In genomic region chr10:110879426-110880066, GRCm38 (mm10) we compare ENCODE assay signal across 10 mouse cellular contexts. TPM values are rescaled to one million over a fixed set of nuclear protein-coding genes. Genes with fewer than 3 reads are reported as not detected.
A peak's percentile ranks its signal among the peaks of the same experiment; 100 is the strongest.
DNase-seq lines count a peak whose midpoint lies in the region; ATAC-seq and TF ChIP-seq lines count a peak whose summit lies in the region.
"Had no signal": no experiment of that assay in that cellular context is flagged by ENCODE, and none has a peak within 500 bp of the region (broad histone marks: within the 10 kb centered on the region; RNA-seq: fewer than 3 reads in every experiment).

No protein-coding gene starts in this region.

- 0 out of 2 replicates have a peak overlapping the region, but pooled peaks have one; percentile 25 for H3K9ac ChIP-seq in ES-Bruce4 (ENCODE audit: low read depth, poor library complexity, severe bottlenecking)
- no peak overlapping the region for H3K9ac ChIP-seq in heart, embryonic 12.5 days
- H3K9ac ChIP-seq in forebrain, embryonic 16.5 days (replicated peaks; ENCODE audit: low read depth, low read length): no peak overlapping the region
- H3K9ac ChIP-seq: limb, embryonic 12.5 days; neural tube, embryonic 13.5 days had no signal

- H3K27me3 ChIP-seq in ES-Bruce4 (ENCODE audit: control insufficient read depth, insufficient read depth, low read length, poor library complexity, severe bottlenecking): no peaks in the 10 kb centered on the region
- no peaks in the 10 kb centered on the region for H3K27me3 ChIP-seq in heart, embryonic 12.5 days (replicated peaks)
- H3K27me3 ChIP-seq in thymus, adult 2 months (ENCODE audit: control insufficient read depth, insufficient read depth, low read length): no peaks in the 10 kb centered on the region
- H3K27me3 ChIP-seq in forebrain, embryonic 16.5 days (replicated peaks; ENCODE audit: control insufficient read depth, insufficient read depth, low read length): no peaks in the 10 kb centered on the region
- H3K27me3 ChIP-seq: limb, embryonic 12.5 days; neural tube, embryonic 13.5 days had no signal

- DNase-seq in gastrocnemius, adult 18-20 months (ENCODE audit: low spot score): peak; percentile 55
- DNase-seq in gastrocnemius, postnatal 14 days: no peak
- peak; percentile 12 to 34 for DNase-seq in lung, adult 18-20 months
- no peak for DNase-seq in frontal cortex, adult 2 months (ENCODE audit: extremely low spot score in 1 of 2, low spot score in 1 of 2)
- no peak for DNase-seq in thymus, adult 2 months

- peaks cover 5% of the 10 kb centered on the region for H3K4me1 ChIP-seq in ES-Bruce4 (ENCODE audit: control insufficient read depth, insufficient read depth, low read length)
- peaks cover 35% of the 10 kb centered on the region for H3K4me1 ChIP-seq in heart, embryonic 12.5 days (replicated peaks)
- no peaks in the 10 kb centered on the region for H3K4me1 ChIP-seq in thymus, adult 2 months (replicated peaks; ENCODE audit: control insufficient read depth, insufficient read depth, low read length)
- H3K4me1 ChIP-seq in forebrain, embryonic 16.5 days (replicated peaks; ENCODE audit: control insufficient read depth, insufficient read depth, low read length): no peaks in the 10 kb centered on the region

- 21% methylated on average over 7 of the region's 7 CpGs for WGBS in heart, embryonic 12.5 days
- WGBS in thymus, adult 2 months: 81% methylated on average over 7 of the region's 7 CpGs
- 46% methylated on average over 7 of the region's 7 CpGs for WGBS in forebrain, embryonic 16.5 days

- TF ChIP-seq EP300 in ES-Bruce4 (IDR thresholded peaks at IDR 0.05; ENCODE audit: insufficient read depth, low read depth, low read length): no peak

- no peak for TF ChIP-seq POLR2A in ES-Bruce4 (IDR thresholded peaks at IDR 0.05; ENCODE audit: insufficient read depth, low read length)
- no peak for TF ChIP-seq POLR2A in thymus, adult 2 months (IDR thresholded peaks at IDR 0.05; ENCODE audit: control insufficient read depth, extremely low read depth, insufficient read depth, low read length, poor library complexity)

- H3K36me3 ChIP-seq in ES-Bruce4 (ENCODE audit: control insufficient read depth, insufficient read depth, low read length, poor library complexity, severe bottlenecking): no peaks in the 10 kb centered on the region
- H3K36me3 ChIP-seq in heart, embryonic 12.5 days: no peaks in the 10 kb centered on the region
- no peaks in the 10 kb centered on the region for H3K36me3 ChIP-seq in thymus, adult 2 months (ENCODE audit: control insufficient read depth, insufficient read depth, low read length)
- H3K36me3 ChIP-seq in forebrain, embryonic 16.5 days (ENCODE audit: control insufficient read depth, insufficient read depth): no peaks in the 10 kb centered on the region
- H3K36me3 ChIP-seq: limb, embryonic 12.5 days; neural tube, embryonic 13.5 days had no signal

- no peak for TF ChIP-seq CTCF in ES-Bruce4 (IDR thresholded peaks at IDR 0.05; ENCODE audit: low read depth, low read length)
- TF ChIP-seq CTCF in thymus, adult 2 months (IDR thresholded peaks at IDR 0.05; ENCODE audit: borderline replicate concordance, control insufficient read depth, extremely low read depth, insufficient read depth, low read length, poor library complexity): no peak

- peak overlapping the region; percentile 25 for H3K4me2 ChIP-seq in heart, embryonic 12.5 days
- H3K4me2 ChIP-seq in forebrain, embryonic 16.5 days (ENCODE audit: low read length): no peak overlapping the region
- H3K4me2 ChIP-seq: limb, embryonic 12.5 days; neural tube, embryonic 13.5 days had no signal

- intact Hi-C loops in gastrocnemius, postnatal 14 days (cut with DNase I; ENCODE audit: low total_unique reads): no loop called here

- peak; percentile 67; the same call in 1 of the 2 replicates for ATAC-seq in heart, embryonic 12.5 days (ENCODE audit: insufficient number of reproducible peaks, low FRiP score)
- ATAC-seq in forebrain, embryonic 16.5 days: no peak

- no peaks in the 10 kb centered on the region for H3K9me3 ChIP-seq in ES-Bruce4 (replicated peaks; ENCODE audit: control insufficient read depth, insufficient read depth, low read length, poor library complexity, severe bottlenecking)
- H3K9me3 ChIP-seq in heart, embryonic 12.5 days (replicated peaks): no peaks in the 10 kb centered on the region
- no peaks in the 10 kb centered on the region for H3K9me3 ChIP-seq in forebrain, embryonic 16.5 days (ENCODE audit: control insufficient read depth, low read length)
- H3K9me3 ChIP-seq: limb, embryonic 12.5 days; neural tube, embryonic 13.5 days had no signal

- no peak overlapping the region for H3K4me3 ChIP-seq in ES-Bruce4 (ENCODE audit: low read depth, low read length)
- H3K4me3 ChIP-seq in heart, embryonic 12.5 days: no peak overlapping the region
- no peak overlapping the region for H3K4me3 ChIP-seq in thymus, adult 2 months (ENCODE audit: control insufficient read depth, insufficient read depth, low read length)
- H3K4me3 ChIP-seq in forebrain, embryonic 16.5 days (replicated peaks; ENCODE audit: low read length): no peak overlapping the region
- H3K4me3 ChIP-seq: limb, embryonic 12.5 days; neural tube, embryonic 13.5 days had no signal

- H3K27ac ChIP-seq in ES-Bruce4 (ENCODE audit: insufficient read depth, low read length): peak overlapping the region; percentile 83
- H3K27ac ChIP-seq in heart, embryonic 12.5 days (ENCODE audit: poor library complexity, severe bottlenecking): peak overlapping the region; percentile 66
- no peak overlapping the region for H3K27ac ChIP-seq in thymus, adult 2 months (ENCODE audit: control insufficient read depth, insufficient read depth, low read length)
- H3K27ac ChIP-seq in forebrain, embryonic 16.5 days (ENCODE audit: low read length): no peak overlapping the region
- H3K27ac ChIP-seq: limb, embryonic 12.5 days; neural tube, embryonic 13.5 days had no signal

RNA-seq across cellular contexts. Expression of gene Csrp2, which starts 40.0 kb away (rescaled TPM):
- 1 to 10 TPM; 5.5 to 6.4 TPM for total RNA-seq in gastrocnemius, adult 18-20 months (2021)
- 10 to 100 TPM; 28.1 to 28.6 TPM for total RNA-seq in gastrocnemius, postnatal 14 days (2021)
- 221 and 242 TPM in 2 replicates for polyA plus RNA-seq in ES-Bruce4 (2011; ENCODE audit: insufficient read depth, insufficient read length, low read depth, missing spikeins)
- 351 and 398 TPM in 2 replicates for polyA plus RNA-seq in heart, embryonic 12.5 days (2016; fragmentation: Nextera tagmentation; extraction: Ambion mirVana)
- polyA plus RNA-seq in frontal cortex, adult 2 months (2012; rRNA removed): 15.9 and 18.0 TPM in 2 replicates
- 10.9 and 16.3 TPM in 2 replicates for polyA plus RNA-seq in thymus, adult 2 months (2012; rRNA removed)
- polyA plus RNA-seq in forebrain, embryonic 16.5 days (2015; fragmentation: Nextera tagmentation; extraction: Ambion mirVana): 196 and 203 TPM in 2 replicates

Comparison
In these comparisons a context has a peak if more than half of its experiments do, and no peak if none do; other contexts are left out.
1. DNase-seq: peak in gastrocnemius, adult 18-20 months (single experiment) and lung, adult 18-20 months (2 of 2); none in gastrocnemius, postnatal 14 days (single experiment), frontal cortex, adult 2 months (0 of 2) and thymus, adult 2 months (single experiment).
2. H3K27ac ChIP-seq: peak in ES-Bruce4 (single experiment) and heart, embryonic 12.5 days (single experiment); none in thymus, adult 2 months (single experiment) and forebrain, embryonic 16.5 days (single experiment).
3. RNA of gene Csrp2, which starts 40.0 kb away (polyA plus RNA-seq): 351 to 398 TPM in heart, embryonic 12.5 days, 221 to 242 TPM in ES-Bruce4 and 196 to 203 TPM in forebrain, embryonic 16.5 days; 15.9 to 18.0 TPM in frontal cortex, adult 2 months and 10.9 to 16.3 TPM in thymus, adult 2 months; every median in the first group is over 10 times any median in the second.